Mouse (Mus musculus) kidney, adult 2 months (tissue): ENCODE measurements at regions not wholly inside any gene's neighbourhood (a gene's known extent, or its start where the extent isn't known, plus 50 kb on each side); places are given as distances from the start of the nearest gene placed in this dataset.

Experiments
- CTCF ChIP-seq: fragments of 200-500 bp; conservative IDR thresholded peaks from 2 replicates; pipeline ENCODE4 v1.5.1; 2011; ENCODE audit warnings: low read depth, mild to moderate bottlenecking, control low read depth, low read length, moderate library complexity, mixed read lengths; ENCODE audit not compliant: insufficient read depth, insufficient read length
- POLR2A ChIP-seq: fragments of 200-500 bp; IDR thresholded peaks from one replicate; pipeline ENCODE4 v1.6.1; 2011; ENCODE audit warnings: low read depth, low read length, control low read depth

DNA sequence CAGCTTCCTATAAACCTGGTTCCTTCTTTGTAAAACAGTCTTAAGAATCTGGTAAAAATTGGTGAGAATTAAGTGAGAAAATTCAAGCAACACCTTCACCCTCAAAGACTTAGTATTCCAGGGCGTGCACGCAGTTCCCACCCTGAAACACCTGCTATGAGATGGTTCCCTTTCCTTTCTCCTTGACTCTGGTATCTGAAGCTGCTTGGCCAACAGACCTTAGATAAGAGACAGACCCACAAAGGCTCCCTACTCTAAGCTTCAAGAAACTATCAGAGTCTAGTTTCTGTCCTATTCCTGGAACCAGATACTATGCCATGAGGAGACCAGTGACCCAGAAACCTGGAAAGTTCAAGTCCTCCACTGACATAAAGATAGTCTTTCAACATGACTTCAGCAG, 63.0 kb downstream of the Vcpkmt start:
- TF ChIP-seq CTCF, result no peak
- TF ChIP-seq POLR2A, result no peak
